Mouse (Mus musculus): ENCODE results near the gene Ccdc180. TPM values are rescaled to one million over a fixed set of nuclear protein-coding genes. Genes with fewer than 3 reads are reported as not detected.

The Ccdc180 gene
- polyA plus RNA-seq, 1 experiment from 2014 or later = 0.04 TPM

Other genes starting within 250 kb of the Ccdc180 start
- gene Aldh1b1, start 91.3 kb upstream of the Ccdc180 start, polyA plus RNA-seq (2016; fragmentation: Nextera tagmentation; extraction: Ambion mirVana) = 46.1 and 80.9 TPM in 2 replicates
- 7.4 and 15.7 TPM in 2 replicates for gene Igfbpl1, start 63.4 kb upstream of the Ccdc180 start, polyA plus RNA-seq (2016; fragmentation: Nextera tagmentation; extraction: Ambion mirVana)
- gene Stra6l, start 41.6 kb upstream of the Ccdc180 start, polyA plus RNA-seq (2016; fragmentation: Nextera tagmentation; extraction: Ambion mirVana) = 0.21 and 0.55 TPM in 2 replicates
- gene Tdrd7, start 75.0 kb downstream of the Ccdc180 start, polyA plus RNA-seq (2016; fragmentation: Nextera tagmentation; extraction: Ambion mirVana) = 15.0 and 15.1 TPM in 2 replicates
- 132 and 215 TPM in 2 replicates for gene Tmod1, start 148.6 kb downstream of the Ccdc180 start, polyA plus RNA-seq (2016; fragmentation: Nextera tagmentation; extraction: Ambion mirVana)
- 67.1 and 83.5 TPM in 2 replicates for gene Ncbp1, start 248.3 kb downstream of the Ccdc180 start, polyA plus RNA-seq (2016; fragmentation: Nextera tagmentation; extraction: Ambion mirVana)
- gene Tstd2, start 248.4 kb downstream of the Ccdc180 start, polyA plus RNA-seq (2016; fragmentation: Nextera tagmentation; extraction: Ambion mirVana) = 40.5 and 40.7 TPM in 2 replicates